Mouse (Mus musculus) CH12.LX (cell line): ENCODE results near the gene Gm5105. TPM values are rescaled to one million over a fixed set of nuclear protein-coding genes. Genes with fewer than 3 reads are reported as not detected.

Experiments used
- DNase-seq: peaks from one replicate; pipeline ENCODE4 v3.0.0-alpha.2; 2013; ENCODE audit errors: extremely low read depth
- H3K27ac ChIP-seq: 2 replicates; pipeline ENCODE4 v1.5.1; 2012; ENCODE audit warnings: low read depth, mild to moderate bottlenecking, control low read depth, moderate library complexity; ENCODE audit not compliant: insufficient read depth
- H3K27me3 ChIP-seq: replicated peaks from 2 replicates; pipeline ENCODE3; 2012; ENCODE audit warnings: inconsistent platforms
- H3K36me3 ChIP-seq, 2 experiments: replicated peaks in 1 of 2; 2 replicates each; pipeline versions ENCODE3 to v1.6.1; 2012; ENCODE audit warnings: inconsistent platforms in 1 of 2, low read length in 1 of 2, mild to moderate bottlenecking in 1 of 2, mixed read lengths in 1 of 2, moderate library complexity in 1 of 2; ENCODE audit not compliant: control insufficient read depth in 1 of 2, insufficient read depth in 1 of 2
- H3K4me1 ChIP-seq, 2 experiments: 2 replicates each; pipeline ENCODE4 v1.6.1; 2012; ENCODE audit warnings: inconsistent platforms in 1 of 2, moderate library complexity in 1 of 2; ENCODE audit not compliant: insufficient read depth in 2 of 2, control insufficient read depth in 1 of 2
- H3K4me2 ChIP-seq: 2 replicates; pipeline ENCODE4 v1.6.1; 2012; ENCODE audit warnings: low read depth, mild to moderate bottlenecking, control low read depth; ENCODE audit not compliant: poor library complexity, insufficient read depth, severe bottlenecking
- H3K4me3 ChIP-seq, 3 experiments: fragments of 150-350 bp in 1 of 3; sonication (generic) in 1 of 3; replicated peaks in 1 of 3; 2 replicates each; pipeline versions ENCODE3 to v1.5.1; 2011 to 2012; ENCODE audit warnings: low read depth in 2 of 3, low read length in 2 of 3, mild to moderate bottlenecking in 2 of 3, moderate library complexity in 2 of 3, control low read depth in 1 of 3, improper control_type of control experiment in 1 of 3, inconsistent platforms in 1 of 3, mixed read lengths in 1 of 3; ENCODE audit not compliant: poor library complexity in 1 of 3
- H3K79me2 ChIP-seq: replicated peaks from 2 replicates; pipeline ENCODE4 v1.6.1; 2012; ENCODE audit warnings: mild to moderate bottlenecking, moderate library complexity; ENCODE audit not compliant: control insufficient read depth, poor library complexity, insufficient read depth, severe bottlenecking; ENCODE audit errors: extremely low read depth
- H3K9ac ChIP-seq: 2 replicates; pipeline ENCODE4 v1.6.1; 2012; ENCODE audit warnings: low read depth, mild to moderate bottlenecking, control low read depth, moderate library complexity; ENCODE audit not compliant: insufficient read depth
- H3K9me3 ChIP-seq: replicated peaks from 2 replicates; pipeline ENCODE3; 2012; ENCODE audit warnings: low read length, inconsistent platforms, mixed read lengths
- BHLHE40 ChIP-seq: IDR thresholded peaks from 2 replicates; pipeline ENCODE4 v1.6.1; 2011; ENCODE audit warnings: mild to moderate bottlenecking, low read depth, low read length, improper control_type of control experiment
- CHD1 ChIP-seq: IDR thresholded peaks from 2 replicates; pipeline ENCODE4 v1.6.1; 2012; ENCODE audit warnings: low read depth, low read length, improper control_type of control experiment, inconsistent platforms
- CHD2 ChIP-seq: IDR thresholded peaks from 2 replicates; pipeline ENCODE4 v1.6.1; 2011; ENCODE audit warnings: low read length, improper control_type of control experiment
- CTCF ChIP-seq, 2 experiments: IDR thresholded peaks in 1 of 2; conservative IDR thresholded peaks in 1 of 2; 2 replicates each; pipeline ENCODE4 v1.5.1; 2011 to 2012; ENCODE audit warnings: low read depth in 2 of 2, low read length in 2 of 2, improper control_type of control experiment in 1 of 2, inconsistent platforms in 1 of 2, mild to moderate bottlenecking in 1 of 2, moderate library complexity in 1 of 2
- ELF1 ChIP-seq: IDR thresholded peaks from 2 replicates; pipeline ENCODE4 v1.6.1; 2014; ENCODE audit warnings: low read depth, mild to moderate bottlenecking, inconsistent platforms, low read length, improper control_type of control experiment
- EP300 ChIP-seq: IDR thresholded peaks from 2 replicates; pipeline ENCODE4 v1.6.1; 2011; ENCODE audit warnings: low read length, improper control_type of control experiment
- ETS1 ChIP-seq: conservative IDR thresholded peaks from 2 replicates; pipeline ENCODE4 v1.6.1; 2012; ENCODE audit warnings: low read depth, mild to moderate bottlenecking, inconsistent platforms, low read length, improper control_type of control experiment, moderate library complexity
- GABPA ChIP-seq: IDR thresholded peaks from 2 replicates; pipeline ENCODE4 v1.6.1; 2012; ENCODE audit warnings: low read depth, low read length, improper control_type of control experiment, inconsistent platforms; ENCODE audit not compliant: insufficient replicate concordance
- HCFC1 ChIP-seq: IDR thresholded peaks from 2 replicates; pipeline ENCODE4 v1.6.1; 2012; ENCODE audit warnings: low read depth, mild to moderate bottlenecking, inconsistent platforms, low read length, improper control_type of control experiment
- IRF4 ChIP-seq: IDR thresholded peaks from 2 replicates; pipeline ENCODE4 v1.6.1; 2014; ENCODE audit warnings: low read depth, mild to moderate bottlenecking, inconsistent platforms, low read length, improper control_type of control experiment
- JUN ChIP-seq: IDR thresholded peaks from 2 replicates; pipeline ENCODE4 v1.6.1; 2011; ENCODE audit warnings: low read depth, mild to moderate bottlenecking, low read length, improper control_type of control experiment, moderate library complexity; ENCODE audit not compliant: insufficient read depth
- JUND ChIP-seq: conservative IDR thresholded peaks from 2 replicates; pipeline ENCODE4 v1.6.1; 2011; ENCODE audit warnings: low read depth, low read length, improper control_type of control experiment
- MAZ ChIP-seq: IDR thresholded peaks from 2 replicates; pipeline ENCODE4 v1.6.1; 2012; ENCODE audit warnings: low read depth, mild to moderate bottlenecking, inconsistent platforms, low read length, improper control_type of control experiment, moderate library complexity
- MEF2A ChIP-seq: IDR thresholded peaks from 2 replicates; pipeline ENCODE4 v1.6.1; 2014; ENCODE audit warnings: low read depth, mild to moderate bottlenecking, inconsistent platforms, low read length, improper control_type of control experiment, borderline replicate concordance
- MXI1 ChIP-seq: IDR thresholded peaks from 2 replicates; pipeline ENCODE4 v1.6.1; 2011; ENCODE audit warnings: mild to moderate bottlenecking, low read depth, low read length, improper control_type of control experiment
- MYC ChIP-seq: IDR thresholded peaks from 2 replicates; pipeline ENCODE4 v1.6.1; 2011; ENCODE audit warnings: low read depth, mild to moderate bottlenecking, improper control_type of control experiment, low read length
- POLR2A ChIP-seq: IDR thresholded peaks from 2 replicates; pipeline ENCODE4 v1.6.1; 2011; ENCODE audit warnings: low read depth, mild to moderate bottlenecking, improper control_type of control experiment, low read length
- RCOR1 ChIP-seq: conservative IDR thresholded peaks from 2 replicates; pipeline ENCODE4 v1.6.1; 2012; ENCODE audit warnings: low read depth, mild to moderate bottlenecking, inconsistent platforms, low read length, improper control_type of control experiment
- SIN3A ChIP-seq: IDR thresholded peaks from 2 replicates; pipeline ENCODE4 v1.6.1; 2012; ENCODE audit warnings: low read length, improper control_type of control experiment, inconsistent platforms
- TBP ChIP-seq: conservative IDR thresholded peaks from 2 replicates; pipeline ENCODE4 v1.6.1; 2011; ENCODE audit warnings: low read depth, low read length, improper control_type of control experiment
- TCF12 ChIP-seq: IDR thresholded peaks from 2 replicates; pipeline ENCODE4 v1.6.1; 2014; ENCODE audit warnings: low read depth, mild to moderate bottlenecking, inconsistent platforms, low read length, improper control_type of control experiment
- USF1 ChIP-seq: IDR thresholded peaks from 2 replicates; pipeline ENCODE4 v1.6.1; 2014; ENCODE audit warnings: low read depth, mild to moderate bottlenecking, inconsistent platforms, low read length, improper control_type of control experiment
- ZMIZ1 ChIP-seq: IDR thresholded peaks from 2 replicates; pipeline ENCODE4 v1.6.1; 2012; ENCODE audit warnings: low read depth, mild to moderate bottlenecking, inconsistent platforms, low read length, improper control_type of control experiment
- dilution Hi-C: fragments of 300-500 bp; cut with MboI; formaldehyde crosslinking; loops from 2 replicates; pipeline ENCODE4 v1.14.3; 2020; ENCODE audit warnings: low sequenced_read_pairs; ENCODE audit not compliant: extremely low pct_unique_long_range_greater_than_20kb, extremely low pct_ligation_motif_present
- in situ Hi-C: fragments of 300-500 bp; cut with MboI; formaldehyde crosslinking; loops from 3 replicates; pipeline ENCODE4 v1.14.3; 2019; ENCODE audit warnings: low sequenced_read_pairs, low pct_ligation_motif_present, low pct_unique_long_range_greater_than_20kb, mixed read lengths
- polyA plus RNA-seq: library from polyadenylated mRNA; unstranded; fragments of >175 nt; gene quantifications from 2 replicates; pipeline ENCODE4 v1.2.1, GENCODE M21; 2012; ENCODE audit warnings: low read depth; ENCODE audit not compliant: insufficient read length
- total RNA-seq, 2 experiments: library from RNA; depleted of rRNA; stranded (reverse); fragments of 300-350 nt in 1 of 2; fragments of >200 nt in 1 of 2; gene quantifications; 2 replicates each; pipeline ENCODE4 v1.2.3; 2012 to 2014

Gene Gm5105
- total and polyA plus RNA-seq, 3 experiments = 0.13 TPM; not detected in 2

- TF ChIP-seq CHD1 = no peak
- peak; percentile 53 for TF ChIP-seq POLR2A
- TF ChIP-seq MAZ = no peak; the same call in 1 of the 2 replicates
- peak; percentile 90 for TF ChIP-seq ETS1
- no peak for TF ChIP-seq CTCF (conservative IDR thresholded peaks at IDR 0.05 in 1 of 2, IDR thresholded peaks at IDR 0.05 in 1 of 2; ENCODE audit: low read depth in 2 of 2, low read length in 2 of 2)
Observed at GRCm38 (mm10) chr3:138001865-138002264, 65.3 kb downstream of the Gm5105 start (continued).

DNA sequence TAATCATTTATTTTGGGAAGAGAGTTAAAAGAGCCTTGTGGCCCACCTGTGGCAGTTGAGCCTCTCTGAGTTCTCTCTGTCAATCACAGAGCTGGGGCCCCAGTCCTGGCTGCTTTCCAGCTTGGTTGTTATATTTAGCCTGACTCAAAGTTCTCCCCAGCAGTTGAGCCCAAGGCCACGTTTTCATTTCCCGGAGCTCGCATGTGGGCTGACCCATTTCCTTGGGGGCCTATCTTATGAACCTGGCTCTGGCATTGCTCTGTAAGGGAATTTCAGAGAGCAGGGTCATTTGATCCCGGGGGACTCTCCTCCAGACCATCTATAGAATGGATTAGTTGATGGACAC lies 66.5 kb downstream of the Gm5105 start:
- H3K9ac ChIP-seq = peak overlapping the region; percentile 63
- in situ Hi-C loops = loop anchor here (5.0 kb wide), 1 partner anchor 67 kb away; the partner anchor contains the start of genes 1110002E22Rik and Gm5105
- no peaks in the 10 kb centered on the region for H3K27me3 ChIP-seq
- H3K36me3 ChIP-seq = no peaks in the 10 kb centered on the region
- peaks cover 7% of the 10 kb centered on the region for H3K9me3 ChIP-seq
- dilution Hi-C loops = no loop called here
- no peak for DNase-seq
- H3K4me3 ChIP-seq = peak overlapping the region in 2 of 3 experiments; percentile 31 to 41
- TF ChIP-seq IRF4 = peak; percentile 36
- TF ChIP-seq MYC = peak; percentile 72
- peak; percentile 45; the same call in 1 of the 2 replicates for TF ChIP-seq POLR2A
- TF ChIP-seq ELF1 = no peak
- peak; percentile 3 for TF ChIP-seq EP300
- TF ChIP-seq GABPA = no peak
- TF ChIP-seq MEF2A = peak; percentile 64; the same call in 1 of the 2 replicates
- TF ChIP-seq BHLHE40 = peak; percentile 70
- 0 out of 2 replicates have a peak, but pooled peaks cover 3% of the 10 kb centered on the region for H3K79me2 ChIP-seq
- peak overlapping the region; percentile 96 for H3K4me2 ChIP-seq
- peaks cover 25 to 75% of the 10 kb centered on the region in 2 experiments for H3K4me1 ChIP-seq
- peak overlapping the region; percentile 74 for H3K27ac ChIP-seq

DNA sequence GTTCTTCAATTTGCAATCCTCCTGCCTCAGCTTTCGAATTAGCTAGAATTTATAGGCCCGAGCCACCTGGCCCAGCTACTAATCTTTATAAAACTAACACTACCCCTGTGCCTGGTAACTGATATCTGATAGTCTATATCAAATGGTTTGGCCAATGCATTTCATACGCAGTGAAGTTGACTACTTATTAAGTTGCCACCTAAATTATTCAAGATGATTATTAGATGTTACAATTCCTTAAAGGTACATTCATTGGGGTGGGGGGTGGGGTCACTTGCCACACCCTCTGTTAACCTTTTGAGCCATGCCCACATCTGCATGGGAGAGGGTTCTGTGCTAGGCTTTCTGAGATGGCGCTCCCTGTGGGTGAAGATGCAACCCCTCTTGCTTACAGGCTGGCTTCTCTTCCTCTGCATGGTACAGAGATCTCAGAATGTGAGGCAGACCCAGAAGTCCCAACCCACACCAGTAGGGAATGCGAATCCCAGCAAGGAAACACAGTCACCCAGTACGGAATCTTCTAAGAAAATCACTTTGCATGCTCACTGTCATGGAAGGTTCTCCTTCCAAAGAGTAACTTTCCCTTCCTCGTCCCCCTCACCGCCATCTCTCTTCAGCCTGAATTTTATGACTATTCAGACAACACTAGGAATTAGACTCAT lies 67.0 kb downstream of the Gm5105 start:
- in situ Hi-C loops = loop anchor here (5.0 kb wide), 1 partner anchor 67 kb away; the partner anchor contains the start of genes 1110002E22Rik and Gm5105
- Histone ChIP-seq H3K9ac (peak overlapping the region; percentile 72), H3K27ac (peak overlapping the region; percentile 38; the same call in 1 of the 2 replicates), H3K4me2 (peak overlapping the region; percentile 96), H3K36me3 (no peaks in the 10 kb centered on the region), H3K9me3 (peaks cover 5% of the 10 kb centered on the region), H3K79me2 (0 out of 2 replicates have a peak, but pooled peaks cover 3% of the 10 kb centered on the region), H3K4me3 (no peak overlapping the region), H3K27me3 (no peaks in the 10 kb centered on the region), H3K4me1 (peaks cover 27 to 75% of the 10 kb centered on the region in 2 experiments)
- TF ChIP-seq CTCF (conservative IDR thresholded peaks at IDR 0.05 in 1 of 2, IDR thresholded peaks at IDR 0.05 in 1 of 2; ENCODE audit: low read depth in 2 of 2, low read length in 2 of 2) = peak in 1 of 2 experiments; percentile 48; a peak in 2 of 4 replicates
- TF ChIP-seq JUN = no peak
- TF ChIP-seq MEF2A = 0 out of 2 replicates have a peak, but pooled peaks have one; percentile 55
- TF ChIP-seq JUND = no peak
- TF ChIP-seq POLR2A = no peak; the same call in 1 of the 2 replicates
- TF ChIP-seq CHD2 = peak; percentile 38; the same call in 1 of the 2 replicates
- peak; percentile 70 for TF ChIP-seq MXI1
- TF ChIP-seq USF1 = no peak
- peak; percentile 47; the same call in 1 of the 2 replicates for TF ChIP-seq CHD1
- TF ChIP-seq TBP = peak; percentile 16; the same call in 1 of the 2 replicates
- peak; percentile 28; the same call in 1 of the 2 replicates for TF ChIP-seq HCFC1
- TF ChIP-seq EP300 = no peak; the same call in 1 of the 2 replicates
- peak; percentile 56; the same call in 1 of the 2 replicates for TF ChIP-seq MAZ
- TF ChIP-seq MYC = 0 out of 2 replicates have a peak, but pooled peaks have one; percentile 41
- TF ChIP-seq SIN3A = peak; percentile 68
- peak; percentile 12; the same call in 1 of the 2 replicates for TF ChIP-seq ZMIZ1
- TF ChIP-seq IRF4 = peak; percentile 34
- TF ChIP-seq TCF12 = peak; percentile 46; the same call in 1 of the 2 replicates
- no peak for TF ChIP-seq RCOR1
- dilution Hi-C loops = no loop called here
- DNase-seq = no peak
